Mouse (Mus musculus): ENCODE results near the gene Relt.

DNA sequence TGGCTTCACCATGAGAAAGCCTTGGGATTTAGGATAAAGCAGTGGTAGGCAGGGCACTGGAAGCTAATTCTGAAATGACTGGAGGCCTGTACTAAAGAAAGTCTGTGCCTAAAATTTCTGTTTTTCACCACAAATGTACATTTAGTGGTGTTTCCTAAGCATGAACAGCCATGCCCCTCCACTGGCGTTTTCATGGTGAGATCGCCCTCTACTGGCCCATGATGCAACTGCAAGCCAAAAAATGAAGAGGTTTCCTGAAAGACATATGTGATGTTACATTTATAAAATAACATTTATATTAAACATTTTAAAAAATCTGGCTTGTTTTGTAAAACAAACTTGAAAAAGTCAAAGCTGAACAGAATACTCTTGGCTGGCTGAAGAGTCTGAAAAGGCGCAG is 23.3 kb upstream of the Relt start:
- TF ChIP-seq CTCF (IDR thresholded peaks at IDR 0.05; ENCODE audit: extremely low read depth, insufficient read depth, low read length) (peak; percentile 93), POLR2A (IDR thresholded peaks at IDR 0.05; ENCODE audit: extremely low read depth, insufficient read depth, low read length) (no peak)

Measured in cortical plate, adult 2 months (tissue).